Mouse (Mus musculus): Measurements from ENCODE around the gene Uevld.
"Not testable (repeated sequence)": the region's sequence is repeated elsewhere in the genome, so short reads cannot be mapped to it uniquely, and the experiment has no call there.

Gene Uevld

DNA sequence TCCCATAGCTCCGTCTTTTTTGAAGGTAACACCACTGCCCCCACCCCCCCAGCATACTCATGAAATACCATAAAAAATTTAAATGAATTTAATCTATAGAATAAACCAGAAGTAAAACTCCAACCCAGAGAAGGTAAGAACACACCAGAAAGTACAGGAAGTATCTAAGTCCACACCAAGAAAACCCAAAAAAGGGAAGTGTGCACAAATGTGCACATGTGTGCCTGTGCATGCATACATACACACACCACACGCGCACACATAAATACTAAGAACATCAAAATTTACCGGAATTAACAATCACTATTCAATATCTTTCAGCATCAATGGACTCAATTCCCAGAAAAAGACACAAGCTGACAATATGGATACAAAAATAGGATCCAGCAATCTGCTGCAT is 11.6 kb upstream of the Uevld start:
- DNase-seq (ENCODE audit: low spot score), result no peak

DNA sequence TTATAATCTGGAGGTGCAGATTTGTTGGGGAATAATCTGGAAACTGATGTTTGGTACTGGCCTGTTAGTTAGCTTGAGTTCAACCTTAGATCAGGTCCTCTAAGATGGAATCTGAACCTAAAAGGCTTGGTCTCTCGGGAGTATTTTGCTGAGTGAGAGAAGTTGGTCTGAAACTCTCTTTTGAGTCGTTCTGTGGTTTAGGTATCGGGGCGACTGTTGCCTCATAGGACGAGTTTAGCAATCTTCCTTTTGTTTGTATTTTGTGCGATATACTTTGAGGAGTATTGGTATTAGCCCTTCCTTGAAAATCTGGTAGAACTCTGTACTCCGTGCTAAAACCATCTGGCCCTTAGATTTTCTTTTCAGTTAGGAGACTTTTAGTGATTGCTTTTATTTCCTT is 5.7 kb upstream of the Uevld start:
- DNase-seq (ENCODE audit: low spot score), result no peak

DNA sequence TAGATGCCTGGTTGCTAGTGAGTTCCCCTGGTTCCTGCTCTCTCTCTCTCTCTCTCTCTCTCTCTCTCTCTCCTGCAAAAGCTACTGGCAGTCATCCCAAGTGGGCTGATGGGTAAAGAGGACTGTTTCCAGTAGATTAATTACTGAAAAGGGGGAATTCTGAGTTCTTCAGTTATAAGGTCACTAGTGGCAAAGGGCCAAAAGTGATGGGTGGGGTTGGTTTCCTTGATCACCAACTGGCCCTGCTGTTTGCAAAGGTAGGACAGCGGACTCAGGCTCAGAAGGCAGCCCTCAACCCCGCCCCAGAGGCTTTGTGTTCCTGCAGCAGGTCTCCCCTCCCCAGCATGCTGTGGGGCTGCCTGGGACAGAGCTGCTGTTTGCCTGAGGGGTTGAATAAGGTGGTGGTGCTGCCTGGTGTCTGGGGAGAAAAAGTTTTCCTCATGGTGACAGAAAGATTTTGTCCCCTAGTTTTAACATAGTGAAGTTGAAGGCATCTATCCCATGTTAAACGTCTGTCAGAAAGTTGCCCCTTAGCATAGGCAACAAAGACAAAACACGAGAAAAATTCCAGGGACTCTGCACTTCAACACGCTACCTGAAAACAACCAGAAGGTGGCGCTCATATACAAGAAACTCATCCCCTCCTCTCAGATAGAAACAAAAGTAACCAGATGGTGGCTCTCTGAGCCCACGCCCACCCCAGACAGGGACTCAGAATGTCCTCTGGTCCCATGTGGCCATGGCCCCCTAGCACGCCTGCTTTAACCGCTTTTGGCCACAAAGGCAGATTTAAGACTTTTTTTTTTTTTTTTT is 4.7 kb upstream of the Uevld start:
- no peak for DNase-seq (ENCODE audit: low spot score)

DNA sequence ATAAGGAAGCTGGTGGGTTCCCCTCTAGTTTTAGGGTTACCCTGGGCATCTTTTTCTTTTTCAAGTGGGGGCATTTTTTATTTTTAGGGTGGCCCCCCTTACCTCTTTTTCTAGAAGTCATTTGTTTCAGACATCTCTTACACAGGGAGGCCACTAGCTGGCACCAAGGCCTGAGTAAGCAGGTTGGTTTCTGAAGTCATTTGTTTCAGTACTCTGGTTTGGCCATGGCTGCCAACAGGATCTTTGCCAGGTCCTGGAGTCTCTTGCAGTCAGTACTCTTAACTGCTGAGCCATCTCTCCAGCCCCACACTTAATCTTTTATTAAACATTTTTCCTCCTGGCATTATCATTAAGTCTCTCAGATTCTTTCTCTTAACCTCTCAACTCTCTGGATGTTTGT is 3.8 kb upstream of the Uevld start:
- no peak for DNase-seq (ENCODE audit: low spot score)

DNA sequence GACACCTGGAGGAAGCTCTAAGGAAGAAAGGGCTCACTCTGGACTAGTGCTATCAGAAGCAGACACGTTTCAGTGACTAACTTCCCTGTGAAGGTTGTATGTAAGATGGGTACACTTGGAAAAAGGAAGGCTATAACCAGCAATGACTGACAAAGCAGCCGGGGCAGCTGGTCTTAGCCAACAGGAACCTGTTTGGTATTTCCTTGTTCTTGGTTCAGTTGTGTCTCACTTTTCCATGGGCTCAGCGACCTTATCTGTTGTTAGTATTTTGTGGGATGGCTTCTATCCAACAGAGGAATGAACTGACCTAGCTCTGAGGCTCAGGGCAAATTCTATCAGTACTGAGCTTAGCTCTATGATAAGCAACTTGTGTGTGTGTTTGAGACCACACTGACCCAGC is 2.7 kb upstream of the Uevld start:
- no peak for DNase-seq (ENCODE audit: low spot score)

DNA sequence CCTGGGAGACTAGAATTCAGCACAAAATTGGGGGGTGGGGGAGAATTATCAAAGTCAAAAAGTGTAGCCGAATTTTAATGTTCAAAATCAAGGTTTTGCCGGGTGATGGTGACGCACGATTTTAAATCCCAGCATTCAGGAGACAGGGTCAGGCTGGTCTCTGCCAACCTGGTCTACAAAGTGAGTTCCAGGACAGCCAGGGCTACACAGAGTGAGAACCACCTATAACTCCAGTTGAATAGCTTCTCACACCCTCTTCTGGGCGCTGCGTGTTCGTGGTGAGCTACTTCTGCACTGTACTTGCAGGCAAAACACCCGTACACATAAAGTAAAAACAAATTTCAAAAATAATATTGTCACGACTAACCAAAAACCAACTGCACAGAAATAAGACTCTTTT is 526 bp upstream of the Uevld start:
- DNase-seq (ENCODE audit: low spot score), result no peak

DNA sequence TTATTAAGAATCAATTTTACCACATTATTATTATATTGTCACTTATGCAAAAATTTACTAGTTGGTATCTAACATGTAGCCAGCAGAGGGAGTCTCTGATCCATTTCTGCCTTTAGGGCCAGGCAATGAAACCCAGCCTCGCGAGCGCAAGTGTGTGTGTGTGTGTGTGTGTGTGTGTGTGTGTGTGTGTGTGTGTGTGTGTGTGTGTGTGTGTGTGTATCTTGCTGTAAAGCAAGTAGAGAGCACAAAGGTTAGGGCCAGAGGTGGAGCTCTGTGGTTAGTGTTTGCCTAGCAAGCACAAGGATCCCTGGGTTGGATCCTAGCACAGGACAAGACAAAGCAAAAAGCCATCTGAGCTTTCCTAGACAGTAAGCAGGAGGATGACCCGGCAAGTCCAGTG is 22.5 kb downstream of the Uevld start:
- no peak for DNase-seq (ENCODE audit: low spot score)

DNA sequence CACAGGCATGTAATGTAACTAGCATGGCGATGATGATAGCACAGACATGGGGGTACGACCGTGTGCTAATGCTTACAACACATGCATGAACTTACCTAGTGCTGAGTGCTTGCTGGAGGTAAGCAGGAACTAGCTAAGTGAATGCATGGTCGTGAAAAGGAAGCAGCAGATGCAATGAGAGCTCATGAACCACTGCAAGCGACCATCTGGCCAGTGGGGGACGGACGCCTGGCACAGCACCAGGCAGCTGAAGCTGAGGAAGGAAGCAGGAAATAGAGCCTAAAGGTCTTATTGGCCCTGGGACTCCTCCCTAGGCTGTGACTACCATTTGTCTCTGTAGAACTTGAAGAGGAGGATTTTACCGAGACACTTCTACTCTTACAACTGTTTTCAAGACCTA is 23.5 kb downstream of the Uevld start:
- no peak for DNase-seq (ENCODE audit: low spot score)

DNA sequence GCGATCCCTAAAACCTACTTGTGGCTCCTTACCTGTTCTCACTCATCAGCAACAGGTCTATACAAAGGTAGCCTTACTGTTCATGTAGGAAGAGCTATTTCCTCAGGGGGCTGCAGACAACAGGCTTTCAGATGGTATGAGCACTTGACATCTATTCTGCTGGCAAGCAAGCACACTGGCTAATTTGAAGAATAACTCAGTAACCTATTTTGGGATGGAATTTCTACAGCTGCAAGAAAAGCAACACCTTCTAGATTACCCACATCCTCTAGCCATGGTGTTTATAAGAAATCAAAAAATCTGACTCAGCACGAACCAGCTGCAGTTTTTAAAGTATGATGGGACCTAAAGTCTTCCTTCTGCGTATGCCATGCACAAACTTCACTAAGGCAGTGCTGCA is 27.0 kb downstream of the Uevld start:
- no peak for DNase-seq (ENCODE audit: low spot score)

DNA sequence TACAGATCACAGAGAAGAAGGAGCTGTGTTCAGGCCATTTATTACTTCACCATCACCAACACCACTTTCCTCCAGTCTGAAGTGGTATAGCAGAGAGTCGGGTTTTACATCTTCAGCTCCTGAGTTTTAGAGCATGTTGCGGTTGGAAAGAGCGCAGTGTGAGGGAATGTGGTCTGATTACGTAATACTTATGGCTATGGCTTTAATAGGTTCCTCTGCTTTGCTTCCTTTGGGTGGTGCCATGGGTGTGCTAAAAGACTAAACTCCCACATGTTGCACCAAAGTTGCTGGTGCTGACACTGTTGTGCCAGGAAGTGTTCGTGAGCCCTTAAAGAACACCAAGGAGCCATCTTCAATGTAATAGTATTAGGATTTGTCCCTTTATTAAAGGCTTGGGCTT is 30.0 kb downstream of the Uevld start:
- no peak for DNase-seq (ENCODE audit: low spot score)

DNA sequence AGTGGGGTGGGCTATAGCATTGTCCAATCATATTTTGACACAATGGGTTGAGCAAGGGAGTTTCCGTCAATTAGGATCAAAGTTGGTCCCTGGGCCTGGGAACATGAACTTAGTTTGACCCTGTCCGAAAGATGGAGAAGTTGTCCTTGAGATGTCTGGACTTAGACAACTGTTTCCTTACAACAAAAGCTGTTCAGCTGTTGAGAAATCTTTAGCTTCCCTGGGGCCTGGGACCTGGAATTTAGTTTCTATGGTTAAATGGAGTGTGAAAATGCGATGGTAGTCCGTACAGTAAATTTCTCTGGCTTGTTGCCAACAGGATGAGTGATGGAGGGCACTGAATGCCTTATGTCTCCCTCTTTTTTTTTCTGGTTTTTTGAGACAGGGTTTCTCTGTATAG is 36.3 kb downstream of the Uevld start:
- DNase-seq (ENCODE audit: low spot score), result no peak

DNA sequence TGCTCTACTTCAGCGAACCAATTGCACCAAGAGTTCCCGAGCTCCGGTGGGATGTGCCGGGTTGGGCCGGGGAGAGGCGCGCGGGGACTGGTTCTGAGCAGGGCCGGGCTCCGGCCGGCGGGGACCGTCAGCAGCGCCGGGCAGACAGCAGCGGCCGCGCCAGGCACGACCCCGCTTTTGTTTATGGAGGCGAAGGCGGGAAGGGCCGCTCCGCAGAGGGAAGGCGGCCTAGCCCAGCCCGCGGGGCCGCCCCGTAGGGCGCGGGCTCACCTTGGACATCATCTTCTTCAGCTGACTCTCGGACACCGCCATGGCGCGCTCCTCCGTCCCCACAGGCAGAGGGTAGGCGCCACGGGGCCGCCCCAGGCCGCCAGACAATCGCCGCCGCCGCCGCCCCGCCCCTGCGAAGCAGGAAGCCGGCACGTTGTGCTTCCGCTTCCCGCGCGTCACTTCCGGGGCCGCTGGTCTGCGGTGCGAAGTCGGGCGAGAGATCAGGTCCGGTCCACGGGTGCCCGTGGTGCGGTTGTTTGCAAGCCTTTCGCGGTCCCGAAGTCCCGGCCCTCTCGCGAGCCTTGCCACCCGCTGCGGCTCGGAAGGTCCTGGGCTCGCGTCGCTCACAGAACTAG is 38.7 kb downstream of the Uevld start, which contains the start of gene Tsg101:
Gene Tsg101 (minus strand): TSS at position 419 of the 626 bp plus-strand sequence.
- DNase-seq (ENCODE audit: low spot score), result peak; percentile 81

DNA sequence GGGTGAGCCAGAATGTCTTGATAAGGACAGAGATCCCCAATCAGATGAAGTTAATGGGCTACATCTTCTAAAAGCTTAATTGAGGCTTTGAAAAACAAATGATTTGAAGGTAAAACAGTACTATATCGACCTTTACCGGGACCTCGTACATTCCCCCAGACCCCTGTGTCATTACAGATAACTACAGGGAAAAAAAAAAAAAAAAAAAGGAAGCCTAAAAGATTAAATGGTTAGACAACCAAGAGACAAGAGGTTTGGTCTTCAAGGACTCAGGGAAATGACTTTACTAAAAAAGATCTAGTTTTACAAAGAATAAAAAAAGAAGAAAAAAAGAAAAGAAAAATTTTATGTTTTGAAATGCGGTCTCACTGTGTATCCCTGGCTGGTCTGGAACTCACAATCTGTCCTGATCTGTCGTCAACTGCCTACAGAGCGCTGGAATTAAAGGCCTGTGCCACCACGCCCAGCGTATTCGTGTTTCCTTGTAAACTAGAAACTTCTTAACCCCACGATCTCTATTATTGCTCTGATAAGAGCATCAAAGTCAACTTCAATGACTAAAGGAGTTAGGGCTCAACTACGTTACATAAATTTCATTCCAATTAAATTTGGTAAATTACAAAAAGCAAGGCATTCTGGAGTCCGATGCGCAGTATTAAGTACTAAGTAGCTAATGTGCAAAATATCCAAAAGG is 39.5 kb downstream of the Uevld start:
- no peak for DNase-seq (ENCODE audit: low spot score)

DNA sequence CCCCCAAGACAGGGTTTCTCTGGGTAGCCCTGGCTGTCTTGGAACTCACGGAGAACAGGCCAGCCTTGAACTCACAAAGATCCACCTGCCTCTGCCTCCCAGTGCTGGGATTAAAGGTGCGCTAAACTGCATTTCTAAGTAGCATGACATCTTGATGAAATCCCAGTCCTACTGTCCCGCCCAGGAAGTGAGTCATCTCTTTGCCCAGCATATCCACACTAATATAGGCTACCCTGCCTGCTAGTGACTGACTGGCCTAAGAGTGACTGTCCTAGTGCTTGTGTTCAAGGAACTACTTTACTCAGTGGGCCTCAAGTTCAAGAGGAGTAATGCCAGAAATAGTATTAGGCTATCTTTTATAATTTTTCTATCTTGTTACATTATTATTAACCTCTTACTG is 42.0 kb downstream of the Uevld start:
- no peak for DNase-seq (ENCODE audit: low spot score)

DNA sequence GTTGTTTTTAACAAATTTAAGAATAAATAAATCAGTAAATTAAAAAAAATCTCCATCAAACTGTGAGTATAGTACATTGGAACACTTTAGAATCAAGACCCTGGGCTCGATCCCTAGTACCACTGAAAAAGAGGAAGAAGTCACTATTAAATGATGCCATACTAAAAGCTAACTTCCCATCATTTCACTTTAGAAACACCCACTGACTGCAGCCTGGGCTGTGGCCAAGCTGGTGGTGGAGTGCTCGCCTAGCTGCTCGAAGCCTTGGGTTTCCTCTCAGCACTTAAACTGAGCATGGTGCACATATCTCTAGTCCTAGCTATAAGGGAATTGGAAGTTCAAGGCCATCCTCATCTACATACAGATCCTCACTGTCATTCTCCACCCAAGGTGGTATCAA is 47.1 kb downstream of the Uevld start:
- DNase-seq (ENCODE audit: low spot score), result no peak

DNA sequence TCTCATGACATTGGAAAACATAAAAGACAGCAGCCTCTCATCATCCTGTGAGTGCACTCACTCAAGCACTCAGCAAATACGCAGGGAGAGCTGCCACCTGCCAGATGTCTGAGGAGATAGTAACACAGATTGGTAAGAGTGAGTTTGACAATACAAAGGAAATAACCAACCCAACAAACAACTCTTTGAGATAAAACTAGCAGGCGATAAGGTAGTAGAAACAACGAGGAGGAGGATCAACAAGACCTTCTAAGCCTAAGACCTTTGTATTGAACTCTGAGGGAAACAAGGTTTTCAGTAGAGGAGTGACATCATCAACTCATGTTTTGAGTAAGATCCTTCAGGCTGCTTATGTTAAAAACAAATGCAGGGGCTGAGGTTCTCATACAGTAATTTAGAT is 59.0 kb downstream of the Uevld start:
- no peak for DNase-seq (ENCODE audit: low spot score)

DNA sequence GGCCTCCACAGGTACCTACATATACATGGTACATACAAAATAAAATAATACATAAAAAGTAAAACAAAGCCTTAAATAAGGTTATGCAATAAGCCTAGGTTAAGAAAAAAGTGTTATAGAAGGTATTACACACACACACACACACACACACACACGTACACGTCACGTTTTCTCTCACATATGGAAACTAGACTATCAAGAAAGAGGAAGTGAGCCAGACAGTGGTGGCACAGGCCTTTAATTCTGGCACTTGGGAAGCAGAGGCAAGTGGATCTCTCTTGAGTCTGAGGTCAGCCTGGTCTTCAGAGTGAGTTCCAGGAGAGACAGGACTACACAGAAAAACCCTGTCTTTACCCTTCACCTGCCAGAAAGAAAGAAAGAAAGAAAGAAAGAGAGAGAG is 62.8 kb downstream of the Uevld start:
- DNase-seq (ENCODE audit: low spot score), result no peak

DNA sequence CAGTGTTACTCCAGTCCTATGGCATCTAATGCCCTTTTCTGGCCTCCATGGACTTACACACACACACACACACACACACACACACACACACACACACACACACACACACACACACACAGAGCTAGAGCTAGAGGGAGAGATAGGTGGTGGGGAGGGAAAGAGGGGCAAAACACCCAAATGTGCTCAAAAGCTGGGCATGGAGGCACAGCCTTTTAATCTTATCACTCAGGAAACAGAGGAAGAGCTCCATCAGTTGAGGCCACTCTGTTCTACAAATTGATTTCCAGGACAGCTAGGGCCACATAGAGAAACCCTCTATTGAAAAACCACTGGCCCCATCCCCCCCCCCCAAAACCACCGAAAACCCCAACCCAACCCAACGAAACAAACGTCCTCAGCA is 75.0 kb downstream of the Uevld start:
- DNase-seq (ENCODE audit: low spot score), result no peak

DNA sequence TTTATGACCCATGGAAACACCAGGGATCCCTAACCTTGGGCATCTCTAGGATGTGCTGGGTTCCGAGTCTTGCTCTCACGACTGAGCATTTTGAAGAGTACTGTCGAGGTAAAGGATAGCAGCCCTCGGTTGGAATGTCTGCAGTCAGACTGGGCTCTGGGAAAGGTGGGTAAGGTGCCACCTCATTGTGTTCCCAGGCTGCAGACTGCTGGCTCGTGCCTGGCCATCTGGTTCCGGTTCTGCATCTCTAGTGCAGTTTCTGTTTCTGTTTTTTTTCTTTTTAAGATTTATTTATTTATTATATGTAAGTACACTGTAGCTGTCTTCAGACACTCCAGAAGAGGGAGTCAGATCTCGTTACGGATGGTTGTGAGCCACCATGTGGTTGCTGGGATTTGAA is 76.4 kb downstream of the Uevld start:
- DNase-seq (ENCODE audit: low spot score), result not testable (repeated sequence)

DNA sequence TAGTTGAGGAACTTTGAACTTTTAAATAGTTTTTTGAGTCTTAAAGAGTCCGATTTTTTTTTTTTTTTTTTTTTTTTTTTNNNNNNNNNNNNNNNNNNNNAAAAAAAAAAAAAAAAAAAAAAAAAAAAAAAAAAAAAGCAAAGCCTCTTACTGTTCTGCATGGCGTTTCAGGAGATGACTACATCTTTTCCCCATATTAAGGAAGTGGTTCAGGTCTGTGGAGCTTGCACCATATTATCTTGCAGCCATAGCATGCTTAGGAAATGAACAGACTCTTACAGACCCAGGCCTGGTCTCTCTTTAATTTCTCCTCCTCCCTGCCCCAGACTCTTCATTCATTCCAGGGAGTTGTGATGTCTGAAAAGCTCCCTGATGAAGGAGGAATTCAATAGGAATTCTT is 77.3 kb downstream of the Uevld start:
- DNase-seq (ENCODE audit: low spot score), result no peak

DNA sequence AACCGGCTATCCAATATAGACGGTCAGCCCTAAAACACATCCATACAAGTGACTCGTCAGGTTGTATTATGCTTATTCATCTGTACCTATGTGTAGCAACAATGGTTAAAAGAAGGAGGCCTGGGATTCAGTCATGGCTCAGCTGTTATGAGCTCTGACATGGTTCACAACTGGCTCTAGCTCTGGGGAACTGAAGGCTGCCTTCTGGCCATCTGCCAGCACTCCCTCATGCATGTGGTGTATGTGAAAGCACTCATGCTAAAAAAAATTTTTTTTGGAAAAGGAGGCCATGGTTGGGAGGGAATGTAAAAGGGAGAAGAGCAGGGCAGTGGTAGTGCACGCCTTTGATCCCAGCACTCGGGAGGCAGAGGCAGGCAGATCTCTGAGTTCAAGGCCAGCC is 78.5 kb downstream of the Uevld start:
- no peak for DNase-seq (ENCODE audit: low spot score)

DNA sequence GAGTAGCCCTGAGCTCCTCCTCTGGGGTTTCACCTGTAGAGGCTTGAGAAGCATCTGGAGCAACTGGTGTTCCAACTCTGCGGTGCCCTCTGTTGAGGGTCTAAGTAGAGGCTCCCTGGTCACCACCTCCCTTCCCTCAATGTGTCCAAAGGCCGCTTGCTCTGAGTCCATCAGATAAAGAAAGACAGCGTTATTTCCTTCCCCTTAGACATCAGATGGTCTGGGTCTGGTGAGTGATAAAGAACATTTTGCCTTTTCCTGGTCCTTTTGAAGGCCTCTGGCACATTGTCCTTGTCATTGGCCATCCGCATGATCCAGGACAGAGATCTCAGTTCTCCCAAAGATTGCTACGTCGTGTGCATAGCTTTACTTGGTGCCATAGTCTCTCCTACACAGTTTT is 81.1 kb downstream of the Uevld start:
- no peak for DNase-seq (ENCODE audit: low spot score)

DNA sequence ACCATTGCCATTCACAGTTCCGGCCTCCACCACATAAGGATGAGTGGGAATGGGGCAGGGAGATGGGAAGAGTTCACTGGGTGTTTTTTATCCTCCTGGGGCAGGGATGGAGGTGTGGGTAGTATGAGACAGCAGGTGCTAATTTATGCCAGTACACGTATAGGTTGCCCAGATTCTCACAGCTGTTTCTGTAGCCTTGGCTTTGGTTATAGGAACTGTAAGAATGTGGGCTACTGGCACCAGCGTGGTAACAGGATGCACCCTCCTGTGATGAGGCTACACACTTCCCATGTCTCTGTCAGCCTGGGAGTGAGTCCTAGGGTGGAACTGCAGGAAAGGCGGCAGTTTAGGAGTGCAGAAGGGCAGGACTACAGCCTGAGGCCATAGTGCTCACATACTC is 81.5 kb downstream of the Uevld start:
- no peak for DNase-seq (ENCODE audit: low spot score)

Data from urinary bladder, postnatal 10 days (tissue).